Mouse (Mus musculus) limb, embryonic 13.5 days (tissue): ENCODE results near the gene Ccdc90b. TPM values are rescaled to one million over a fixed set of nuclear protein-coding genes. Genes with fewer than 3 reads are reported as not detected.

Source experiments
- ATAC-seq: fragments of 200-750 bp; cut with Nextera tagmentation; 2 replicates; pipeline ENCODE4 v1.8.0; 2017; ENCODE audit warnings: low read depth, moderate number of reproducible peaks, moderate TSS enrichment; ENCODE audit not compliant: low FRiP score
- H3K27ac ChIP-seq: fragments of 300-500 bp; sonication (generic); 2 replicates; pipeline ENCODE4 v1.5.1; 2015; ENCODE audit warnings: inconsistent platforms, mild to moderate bottlenecking, moderate library complexity
- H3K27me3 ChIP-seq: fragments of 300-500 bp; sonication (generic); 2 replicates; pipeline ENCODE4 v1.6.1; 2015; ENCODE audit warnings: mild to moderate bottlenecking, inconsistent platforms
- H3K36me3 ChIP-seq: fragments of 300-500 bp; sonication (generic); 2 replicates; pipeline ENCODE4 v1.6.1; 2015; ENCODE audit warnings: inconsistent platforms, mild to moderate bottlenecking, moderate library complexity
- H3K4me1 ChIP-seq: fragments of 300-500 bp; sonication (generic); 2 replicates; pipeline ENCODE4 v1.6.1; 2015; ENCODE audit warnings: inconsistent platforms
- H3K4me2 ChIP-seq: fragments of 300-500 bp; sonication (generic); replicated peaks from 2 replicates; pipeline ENCODE4 v1.6.1; 2015; ENCODE audit warnings: inconsistent platforms, mild to moderate bottlenecking, moderate library complexity
- H3K4me3 ChIP-seq: fragments of 300-500 bp; sonication (generic); 2 replicates; pipeline ENCODE4 v1.5.1; 2015; ENCODE audit warnings: moderate library complexity, mild to moderate bottlenecking, inconsistent platforms
- H3K9ac ChIP-seq: fragments of 300-500 bp; sonication (generic); 2 replicates; pipeline ENCODE4 v1.6.1; 2015; ENCODE audit warnings: mild to moderate bottlenecking, inconsistent platforms
- H3K9me3 ChIP-seq: fragments of 300-500 bp; sonication (generic); 2 replicates; pipeline ENCODE4 v1.6.1; 2016; ENCODE audit warnings: inconsistent platforms
- WGBS: fragments of 180-500 bp; shearing (Covaris S2); methylation state at CpG from one replicate; pipeline ENCODE4 v1.1.7; 2015; 5-methylcytosine and 5-hydroxymethylcytosine counted together
- polyA plus RNA-seq: library from polyadenylated mRNA; unstranded; fragments of >200 nt; fragmentation: Nextera tagmentation; extraction: Ambion mirVana; gene quantifications from 2 replicates; pipeline ENCODE4 v1.2.1, GENCODE M21; 2015

Gene Ccdc90b
- 57.9 and 60.1 TPM in 2 replicates for polyA plus RNA-seq

GRCm38 (mm10) chr7:92560986-92561876, at the start of gene Ccdc90b:
Gene Ccdc90b, plus strand, starts transcription at chr7:92561149.
- ATAC-seq, result peak; percentile 98
- H3K9ac ChIP-seq, result peak within 1 kb of the TSS; percentile 77
- peak within 1 kb of the TSS; percentile 96 for H3K27ac ChIP-seq
- H3K36me3 ChIP-seq, result peaks cover 4% of the 10 kb centered on the region
- no peaks in the 10 kb centered on the region for H3K27me3 ChIP-seq
- H3K4me2 ChIP-seq, result peak within 1 kb of the TSS; percentile 70
- H3K9me3 ChIP-seq, result no peaks in the 10 kb centered on the region
- H3K4me3 ChIP-seq, result peak within 1 kb of the TSS; percentile 72
- H3K4me1 ChIP-seq, result peaks cover 5% of the 10 kb centered on the region
- WGBS, result under 1% methylated on average over 60 of the region's 60 CpGs

DNA sequence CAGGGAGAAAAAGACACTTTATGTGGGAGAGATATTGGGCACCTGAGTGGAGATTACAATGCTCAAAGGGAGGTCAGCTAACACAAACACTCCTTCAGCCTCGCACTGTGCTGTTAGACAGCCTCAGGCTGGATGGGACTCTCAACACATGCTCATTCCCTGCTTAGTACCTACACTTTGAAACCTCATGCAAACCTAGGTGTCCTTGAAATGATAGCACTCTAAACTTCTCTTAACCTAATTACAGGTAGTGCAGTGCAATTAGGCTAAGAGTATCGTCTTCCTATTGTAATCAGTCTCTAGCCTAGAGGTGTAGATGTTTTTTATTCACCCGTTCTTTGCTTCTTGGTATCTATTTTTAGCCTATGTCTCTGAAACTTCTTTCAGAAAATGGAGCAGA, 40.6 kb upstream of the Ccdc90b start:
- H3K4me3 ChIP-seq, result no peak overlapping the region
- H3K4me2 ChIP-seq, result no peak overlapping the region
- H3K27ac ChIP-seq, result no peak overlapping the region
- no peak overlapping the region for H3K9ac ChIP-seq
- H3K36me3 ChIP-seq, result no peaks in the 10 kb centered on the region
- ATAC-seq, result no peak
- WGBS, result 71% methylated on average over 3 of the region's 3 CpGs
- H3K9me3 ChIP-seq, result no peaks in the 10 kb centered on the region
- H3K27me3 ChIP-seq, result no peaks in the 10 kb centered on the region
- no peaks in the 10 kb centered on the region for H3K4me1 ChIP-seq

DNA sequence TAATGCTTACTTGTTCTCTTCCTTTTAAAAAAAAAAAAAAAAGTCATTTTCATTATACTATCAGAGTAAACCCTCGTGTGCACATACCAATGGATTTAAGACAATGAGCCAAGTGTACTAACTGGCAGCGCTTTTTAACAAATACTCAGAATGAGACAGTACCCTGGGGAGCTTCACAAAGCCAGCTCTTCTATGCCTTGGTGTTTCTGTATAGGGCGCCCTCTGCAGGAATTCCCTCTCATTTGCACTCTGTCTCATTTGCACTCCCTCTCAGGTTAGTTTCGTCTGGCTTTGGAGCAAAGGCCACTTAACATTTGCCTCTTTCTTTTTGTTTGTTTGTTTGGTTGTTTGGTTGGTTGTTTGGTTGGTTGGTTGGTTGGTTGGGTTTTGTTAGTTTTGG, 40.1 kb upstream of the Ccdc90b start:
- ATAC-seq, result no peak
- no peak overlapping the region for H3K27ac ChIP-seq
- no peak overlapping the region for H3K4me3 ChIP-seq

DNA sequence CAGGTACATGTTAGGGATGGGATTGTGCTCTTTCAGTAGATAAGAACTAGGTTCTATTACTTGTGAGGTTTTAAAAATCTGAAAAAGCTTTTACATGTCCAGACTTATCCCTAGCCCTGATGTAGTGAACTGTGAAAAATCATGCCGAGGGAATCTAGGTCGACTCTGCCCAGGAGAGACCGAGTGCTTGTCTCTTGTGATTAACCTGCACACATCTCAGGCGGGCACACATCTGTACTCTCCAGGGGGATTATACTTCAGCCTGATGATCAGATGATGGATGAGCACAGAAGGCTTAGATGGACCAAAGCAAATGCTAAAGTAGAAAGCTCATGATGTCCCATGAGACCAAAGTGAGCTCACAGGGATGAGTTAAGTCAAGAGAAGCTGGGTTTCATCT, 31.7 kb upstream of the Ccdc90b start:
- Histone ChIP-seq H3K4me1 (no peaks in the 10 kb centered on the region), H3K27ac (no peak overlapping the region), H3K4me3 (no peak overlapping the region), H3K36me3 (no peaks in the 10 kb centered on the region), H3K4me2 (no peak overlapping the region), H3K9ac (no peak overlapping the region), H3K27me3 (no peaks in the 10 kb centered on the region), H3K9me3 (no peaks in the 10 kb centered on the region)
- no peak for ATAC-seq
- WGBS, result 91% methylated on average over 4 of the region's 4 CpGs

More for the DNA sequence above, 40.1 kb upstream of the Ccdc90b start:
- no peak overlapping the region for H3K4me2 ChIP-seq
- no peaks in the 10 kb centered on the region for H3K4me1 ChIP-seq
- H3K9me3 ChIP-seq, result no peaks in the 10 kb centered on the region
- H3K36me3 ChIP-seq, result no peaks in the 10 kb centered on the region
- no peaks in the 10 kb centered on the region for H3K27me3 ChIP-seq
- 40% methylated on average over 4 of the region's 4 CpGs for WGBS
- no peak overlapping the region for H3K9ac ChIP-seq

GRCm38 (mm10) chr7:92532351-92533036, 28.5 kb upstream of the Ccdc90b start:
- H3K9me3 ChIP-seq, result no peaks in the 10 kb centered on the region
- ATAC-seq, result no peak
- 59% methylated on average over 6 of the region's 6 CpGs for WGBS

DNA sequence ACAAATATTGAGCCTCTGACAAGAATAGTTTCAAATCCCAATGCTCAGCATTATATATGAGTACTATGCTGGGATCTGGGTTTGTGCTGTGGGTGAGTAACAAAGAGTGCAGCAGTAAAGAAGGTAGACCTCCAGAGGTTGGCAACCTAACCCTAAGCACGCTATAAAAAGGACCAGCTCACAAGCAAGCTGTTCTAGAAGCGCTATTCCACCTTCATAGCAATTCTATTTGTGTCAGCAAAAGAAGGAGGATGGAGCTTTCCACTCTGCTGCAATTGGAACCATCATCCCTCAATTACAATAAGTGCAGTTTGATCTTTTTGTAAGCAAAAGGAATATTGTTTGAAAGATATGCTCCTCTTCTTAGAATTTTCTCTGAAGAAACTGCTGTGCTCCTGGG, 14.2 kb upstream of the Ccdc90b start:
- Histone ChIP-seq H3K9ac (no peak overlapping the region), H3K36me3 (no peaks in the 10 kb centered on the region), H3K4me3 (no peak overlapping the region), H3K9me3 (no peaks in the 10 kb centered on the region), H3K27ac (no peak overlapping the region), H3K4me1 (0 out of 2 replicates have a peak, but pooled peaks cover 2% of the 10 kb centered on the region), H3K27me3 (no peaks in the 10 kb centered on the region), H3K4me2 (no peak overlapping the region)
- ATAC-seq, result no peak
- 74% methylated on average over 2 of the region's 2 CpGs for WGBS

More at GRCm38 (mm10) chr7:92532351-92533036, 28.5 kb upstream of the Ccdc90b start:
- H3K36me3 ChIP-seq, result no peaks in the 10 kb centered on the region
- H3K4me1 ChIP-seq, result no peaks in the 10 kb centered on the region
- H3K27ac ChIP-seq, result no peak overlapping the region
- H3K9ac ChIP-seq, result no peak overlapping the region
- no peak overlapping the region for H3K4me2 ChIP-seq
- H3K4me3 ChIP-seq, result no peak overlapping the region
- no peaks in the 10 kb centered on the region for H3K27me3 ChIP-seq

DNA sequence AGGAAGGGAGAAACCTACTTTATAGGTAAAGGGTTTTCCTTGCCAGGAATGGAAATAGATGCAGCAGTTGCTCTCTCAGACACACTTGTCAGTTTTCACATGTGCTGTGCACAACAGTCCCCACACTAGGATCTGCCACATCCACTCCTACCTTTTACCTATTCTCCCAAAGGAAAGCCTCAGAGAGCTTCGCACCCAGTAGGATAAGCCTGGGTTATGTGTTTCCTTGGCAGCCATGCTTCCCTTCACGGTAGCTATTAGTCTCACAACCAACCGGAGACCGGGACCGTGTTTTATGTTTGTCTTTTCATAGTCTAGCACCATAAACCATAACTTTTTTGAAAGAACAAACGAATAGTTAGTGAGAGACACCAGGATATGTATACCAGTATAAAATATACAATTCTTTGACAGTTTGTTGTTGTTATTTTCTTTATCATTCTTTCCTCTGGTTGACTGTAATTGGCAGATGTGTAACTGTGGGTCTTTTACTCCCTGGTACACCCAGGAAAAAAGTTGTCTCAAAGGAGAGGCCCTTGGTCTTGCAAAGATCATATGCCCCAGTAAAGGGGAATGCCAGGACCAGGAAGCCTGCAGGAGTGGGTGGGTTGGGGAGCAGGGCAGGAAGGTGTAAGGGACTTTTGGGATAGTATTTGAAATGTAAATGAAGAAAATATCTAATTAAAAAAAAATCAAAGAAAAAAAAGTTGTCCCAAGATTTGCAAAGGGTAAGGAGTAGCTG, 10.5 kb upstream of the Ccdc90b start:
- Histone ChIP-seq H3K4me2 (no peak overlapping the region), H3K36me3 (no peaks in the 10 kb centered on the region), H3K27me3 (no peaks in the 10 kb centered on the region), H3K9me3 (no peaks in the 10 kb centered on the region), H3K4me1 (0 out of 2 replicates have a peak, but pooled peaks cover 2% of the 10 kb centered on the region), H3K27ac (no peak overlapping the region), H3K4me3 (no peak overlapping the region), H3K9ac (no peak overlapping the region)
- ATAC-seq, result peak; percentile 32; the same call in 1 of the 2 replicates
- WGBS, result 83% methylated on average over 6 of the region's 6 CpGs

- Histone ChIP-seq H3K9ac (no peak overlapping the region), H3K9me3 (no peaks in the 10 kb centered on the region), H3K4me2 (no peak overlapping the region), H3K27me3 (no peaks in the 10 kb centered on the region), H3K4me1 (0 out of 2 replicates have a peak, but pooled peaks cover 2% of the 10 kb centered on the region), H3K4me3 (no peak overlapping the region), H3K36me3 (no peaks in the 10 kb centered on the region), H3K27ac (no peak overlapping the region)
- peak; percentile 61; the same call in 1 of the 2 replicates for ATAC-seq
- 54% methylated on average over 4 of the region's 4 CpGs for WGBS
These were observed 10.0 kb upstream of the Ccdc90b start for GRCm38 (mm10) chr7:92550990-92551392.

DNA sequence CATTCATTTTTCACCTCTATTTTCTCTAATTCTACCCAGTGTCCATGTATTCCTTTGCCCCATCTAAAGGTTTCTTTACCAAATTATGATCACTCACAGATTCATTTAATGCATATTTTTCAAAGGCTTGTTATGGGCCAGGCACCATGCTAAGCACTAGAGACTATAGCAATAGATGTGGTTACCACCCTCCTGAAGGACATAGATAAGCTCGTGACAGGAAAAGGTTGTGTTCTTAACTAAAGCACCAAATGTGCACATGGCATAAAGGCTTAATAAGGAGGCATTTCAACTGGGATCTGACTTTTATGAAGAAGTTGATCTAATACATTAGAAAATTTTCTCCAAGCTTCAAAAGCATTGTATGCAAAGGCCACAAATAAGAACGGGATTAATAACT, 2.2 kb upstream of the Ccdc90b start:
- 88% methylated on average over 2 of the region's 2 CpGs for WGBS
- H3K4me2 ChIP-seq, result no peak overlapping the region
- ATAC-seq, result no peak
- H3K4me1 ChIP-seq, result peaks cover 5% of the 10 kb centered on the region
- H3K27me3 ChIP-seq, result no peaks in the 10 kb centered on the region
- no peaks in the 10 kb centered on the region for H3K36me3 ChIP-seq
- H3K9ac ChIP-seq, result no peak overlapping the region
- H3K27ac ChIP-seq, result no peak overlapping the region
- H3K4me3 ChIP-seq, result no peak overlapping the region
- H3K9me3 ChIP-seq, result no peaks in the 10 kb centered on the region

DNA sequence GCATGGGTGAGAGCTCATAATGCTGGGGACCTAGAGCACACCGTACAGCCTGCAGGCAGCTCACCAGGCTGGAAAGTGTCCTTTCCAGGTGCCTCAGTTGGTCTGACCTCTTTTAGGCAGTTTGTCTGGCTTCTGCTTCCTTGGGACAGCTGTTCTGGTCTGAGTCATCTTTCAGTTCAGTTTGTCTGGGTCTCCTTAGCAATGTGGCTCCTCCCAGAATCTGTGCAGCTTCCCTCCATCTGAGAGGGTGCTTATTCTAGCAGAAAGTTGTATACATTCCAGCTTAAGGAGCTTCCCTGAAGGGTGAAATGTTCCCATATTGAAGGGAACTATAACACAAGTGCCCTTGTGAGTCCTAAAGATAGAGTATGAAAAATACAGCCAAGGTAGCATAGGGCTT, 5.8 kb downstream of the Ccdc90b start:
- no peak for ATAC-seq
- 58% methylated on average over 1 of the region's 1 CpGs for WGBS
- H3K27me3 ChIP-seq, result no peaks in the 10 kb centered on the region
- peaks cover 9% of the 10 kb centered on the region for H3K4me1 ChIP-seq
- no peak overlapping the region for H3K27ac ChIP-seq
- H3K4me2 ChIP-seq, result no peak overlapping the region
- no peak overlapping the region for H3K4me3 ChIP-seq
- H3K36me3 ChIP-seq, result peaks cover 21% of the 10 kb centered on the region
- H3K9me3 ChIP-seq, result no peaks in the 10 kb centered on the region
- no peak overlapping the region for H3K9ac ChIP-seq

- no peak overlapping the region for H3K9ac ChIP-seq
- no peak overlapping the region for H3K27ac ChIP-seq
- no peaks in the 10 kb centered on the region for H3K9me3 ChIP-seq
- peaks cover 31% of the 10 kb centered on the region for H3K36me3 ChIP-seq
- no peaks in the 10 kb centered on the region for H3K27me3 ChIP-seq
- no peak overlapping the region for H3K4me2 ChIP-seq
- H3K4me3 ChIP-seq, result no peak overlapping the region
- H3K4me1 ChIP-seq, result no peaks in the 10 kb centered on the region
- 93% methylated on average over 5 of the region's 5 CpGs for WGBS
- no peak for ATAC-seq
These were observed 19.7 kb downstream of the Ccdc90b start for GRCm38 (mm10) chr7:92580491-92581207.
